In genomic region chr4:152009076-152010051, GRCm38 (mm10) we compare ENCODE assay signal across 8 mouse cellular contexts. TPM values are rescaled to one million over a fixed set of nuclear protein-coding genes. Genes with fewer than 3 reads are reported as not detected.
A peak's percentile ranks its signal among the peaks of the same experiment; 100 is the strongest.
DNase-seq lines count a peak whose midpoint lies in the region; ATAC-seq and TF ChIP-seq lines count a peak whose summit lies in the region.

No protein-coding gene starts in this region.

- DNase-seq in CH12.LX (ENCODE audit: extremely low read depth) = no peak
- peak; percentile 64 for DNase-seq in adrenal gland, postnatal 25 days
- DNase-seq in layer of hippocampus, postnatal 25 days (ENCODE audit: extremely low spot score in 1 of 2, low spot score in 1 of 2) = peak; percentile 49 to 65
- DNase-seq in lung, postnatal 0 days (ENCODE audit: low spot score) = peak; percentile 73
- DNase-seq in right cerebral cortex, adult 2 months (ENCODE audit: low spot score in 2 of 2) = peak; percentile 76 to 81
- peak; percentile 47 to 51 for DNase-seq in urinary bladder, postnatal 36 days (ENCODE audit: low spot score in 2 of 2)

- no peaks in the 10 kb centered on the region for H3K9me3 ChIP-seq in CH12.LX (replicated peaks; ENCODE audit: low read length)
- no peaks in the 10 kb centered on the region for H3K9me3 ChIP-seq in embryonic facial prominence, embryonic 15.5 days (replicated peaks)
- no peaks in the 10 kb centered on the region for H3K9me3 ChIP-seq in heart, embryonic 15.5 days (replicated peaks)
- no peaks in the 10 kb centered on the region for H3K9me3 ChIP-seq in lung, postnatal 0 days (ENCODE audit: low read length)

- peak; percentile 75 for ATAC-seq in embryonic facial prominence, embryonic 15.5 days (ENCODE audit: insufficient number of reproducible peaks, low FRiP score, low TSS enrichment, low read depth)
- ATAC-seq in heart, embryonic 15.5 days (replicated peaks; ENCODE audit: insufficient number of reproducible peaks, insufficient read depth, low FRiP score, low read depth) = peak; percentile 39
- peak; percentile 66 for ATAC-seq in lung, postnatal 0 days

- peak overlapping the region; percentile 86 for H3K4me2 ChIP-seq in CH12.LX (ENCODE audit: insufficient read depth, low read depth, poor library complexity, severe bottlenecking)
- H3K4me2 ChIP-seq in embryonic facial prominence, embryonic 15.5 days (replicated peaks) = peak overlapping the region; percentile 95
- peak overlapping the region; percentile 97 for H3K4me2 ChIP-seq in heart, embryonic 15.5 days
- H3K4me2 ChIP-seq in lung, postnatal 0 days (replicated peaks; ENCODE audit: low read depth, low read length) = peak overlapping the region; percentile 100

- under 1% methylated on average over 115 of the region's 115 CpGs for WGBS in embryonic facial prominence, embryonic 15.5 days
- WGBS in heart, embryonic 15.5 days = under 1% methylated on average over 115 of the region's 115 CpGs
- WGBS in lung, postnatal 0 days = 2% methylated on average over 106 of the region's 115 CpGs

- no peak for TF ChIP-seq POLR2A in CH12.LX (IDR thresholded peaks at IDR 0.05; ENCODE audit: low read depth, low read length)

- H3K36me3 ChIP-seq in CH12.LX (replicated peaks in 1 of 2; ENCODE audit: control insufficient read depth in 1 of 2, insufficient read depth in 1 of 2, low read length in 1 of 2) = peaks cover 13 to 29% of the 10 kb centered on the region in 2 experiments
- H3K36me3 ChIP-seq in embryonic facial prominence, embryonic 15.5 days = peaks cover 23% of the 10 kb centered on the region
- H3K36me3 ChIP-seq in heart, embryonic 15.5 days = peaks cover 10% of the 10 kb centered on the region
- peaks cover 7% of the 10 kb centered on the region for H3K36me3 ChIP-seq in lung, postnatal 0 days (ENCODE audit: insufficient read depth, low read length)

- peaks cover 18% of the 10 kb centered on the region for H3K27me3 ChIP-seq in CH12.LX (replicated peaks)
- no peaks in the 10 kb centered on the region for H3K27me3 ChIP-seq in embryonic facial prominence, embryonic 15.5 days
- no peaks in the 10 kb centered on the region for H3K27me3 ChIP-seq in heart, embryonic 15.5 days
- no peaks in the 10 kb centered on the region for H3K27me3 ChIP-seq in lung, postnatal 0 days (replicated peaks; ENCODE audit: insufficient read depth, low read length)

- in situ Hi-C loops in CH12.LX (cut with MboI; ENCODE audit: low pct_ligation_motif_present, low pct_unique_long_range_greater_than_20kb, low sequenced_read_pairs) = no loop called here

- H3K4me1 ChIP-seq in CH12.LX (ENCODE audit: control insufficient read depth in 1 of 2, insufficient read depth in 2 of 2) = peaks cover 12 to 36% of the 10 kb centered on the region in 2 experiments
- H3K4me1 ChIP-seq in embryonic facial prominence, embryonic 15.5 days = peaks cover 42% of the 10 kb centered on the region
- peaks cover 65% of the 10 kb centered on the region for H3K4me1 ChIP-seq in heart, embryonic 15.5 days (replicated peaks)
- H3K4me1 ChIP-seq in lung, postnatal 0 days (ENCODE audit: insufficient read depth, low read depth, low read length) = peaks cover 18% of the 10 kb centered on the region

- no peak for TF ChIP-seq EP300 in CH12.LX (IDR thresholded peaks at IDR 0.05; ENCODE audit: low read length)
- TF ChIP-seq EP300 in lung, postnatal 0 days (IDR thresholded peaks at IDR 0.05) = no peak

- dilution Hi-C loops in CH12.LX (cut with MboI; ENCODE audit: extremely low pct_ligation_motif_present, extremely low pct_unique_long_range_greater_than_20kb, low sequenced_read_pairs) = no loop called here

- H3K79me2 ChIP-seq in CH12.LX (replicated peaks; ENCODE audit: control insufficient read depth, extremely low read depth, insufficient read depth, poor library complexity, severe bottlenecking) = peaks cover 2% of the 10 kb centered on the region; the same call in 1 of the 2 replicates

- TF ChIP-seq RAD21 in CH12.LX (IDR thresholded peaks at IDR 0.05; ENCODE audit: low read depth, low read length) = no peak

- peak overlapping the region; percentile 47 for H3K9ac ChIP-seq in CH12.LX (ENCODE audit: insufficient read depth, low read depth)
- H3K9ac ChIP-seq in embryonic facial prominence, embryonic 15.5 days = peak overlapping the region; percentile 49
- peak overlapping the region; percentile 86 for H3K9ac ChIP-seq in heart, embryonic 15.5 days
- H3K9ac ChIP-seq in lung, postnatal 0 days (replicated peaks; ENCODE audit: low read depth) = peak overlapping the region; percentile 73

- H3K4me3 ChIP-seq in CH12.LX (replicated peaks in 1 of 3; ENCODE audit: low read depth in 2 of 3, low read length in 2 of 3, poor library complexity in 1 of 3) = peak overlapping the region; percentile 68 to 92 (median 86)
- peak overlapping the region; percentile 77 for H3K4me3 ChIP-seq in embryonic facial prominence, embryonic 15.5 days (replicated peaks)
- H3K4me3 ChIP-seq in heart, embryonic 15.5 days = peak overlapping the region; percentile 75
- H3K4me3 ChIP-seq in lung, postnatal 0 days (ENCODE audit: low read depth, low read length) = peak overlapping the region; percentile 74

- TF ChIP-seq CTCF in CH12.LX (conservative IDR thresholded peaks at IDR 0.05 in 1 of 2, IDR thresholded peaks at IDR 0.05 in 1 of 2; ENCODE audit: low read depth in 2 of 2, low read length in 2 of 2) = no peak
- TF ChIP-seq CTCF in lung, postnatal 0 days (IDR thresholded peaks at IDR 0.05) = no peak

- H3K27ac ChIP-seq in CH12.LX (ENCODE audit: insufficient read depth, low read depth) = peak overlapping the region; percentile 19; the same call in 1 of the 2 replicates
- H3K27ac ChIP-seq in embryonic facial prominence, embryonic 15.5 days (replicated peaks) = peak overlapping the region; percentile 96
- peak overlapping the region; percentile 96 for H3K27ac ChIP-seq in heart, embryonic 15.5 days
- peak overlapping the region; percentile 97 for H3K27ac ChIP-seq in lung, postnatal 0 days (ENCODE audit: low read length)

TF ChIP-seq in CH12.LX, 34 proteins besides CTCF, POLR2A, EP300 and RAD21 (continues in another document):
- TF ChIP-seq MAZ (IDR thresholded peaks at IDR 0.05; ENCODE audit: low read depth, low read length) (no peak), CHD2 (IDR thresholded peaks at IDR 0.05; ENCODE audit: low read length) (0 out of 2 replicates have a peak, but pooled peaks have one; percentile 20), NRF1 (IDR thresholded peaks at IDR 0.05; ENCODE audit: low read depth, low read length) (peak; percentile 78), IRF4 (IDR thresholded peaks at IDR 0.05; ENCODE audit: low read depth, low read length) (no peak), TCF12 (IDR thresholded peaks at IDR 0.05; ENCODE audit: low read depth, low read length) (no peak), BHLHE40 (IDR thresholded peaks at IDR 0.05; ENCODE audit: low read depth, low read length) (peak; percentile 10)

RNA-seq across cellular contexts. Expression of gene Klhl21, which starts 0.8 kb away (rescaled TPM):
- total RNA-seq in CH12.LX (2012; rRNA removed) = 7.1 and 9.5 TPM in 2 replicates
- 4.4 and 4.9 TPM in 2 replicates for total RNA-seq in CH12.LX (2014; rRNA removed)
- 9.1 and 9.4 TPM in 2 replicates for polyA plus RNA-seq in CH12.LX (2012; ENCODE audit: insufficient read length, low read depth)
- total RNA-seq in adrenal gland, postnatal 25 days (2021) = 24.8 and 28.5 TPM in 2 replicates
- 18.8 TPM in 2 replicates for polyA plus RNA-seq in embryonic facial prominence, embryonic 15.5 days (2015; fragmentation: Nextera tagmentation; extraction: Ambion mirVana)
- polyA plus RNA-seq in heart, embryonic 15.5 days (2015; fragmentation: Nextera tagmentation; extraction: Ambion mirVana) = 26.1 and 30.9 TPM in 2 replicates
- 10 to 100 TPM; 19.1 to 20.7 TPM for total RNA-seq in layer of hippocampus, postnatal 25 days (2021)
- 13.4 and 13.7 TPM in 2 replicates for polyA plus RNA-seq in lung, postnatal 0 days (2015; fragmentation: Nextera tagmentation; extraction: Ambion mirVana)

RNA-seq across cellular contexts. Expression of gene Phf13, which starts 13.3 kb away (rescaled TPM):
- total RNA-seq in CH12.LX (2012; rRNA removed) = 4.9 and 5.0 TPM in 2 replicates
- 1.9 and 2.1 TPM in 2 replicates for total RNA-seq in CH12.LX (2014; rRNA removed)
- 3.9 and 4.9 TPM in 2 replicates for polyA plus RNA-seq in CH12.LX (2012; ENCODE audit: insufficient read length, low read depth)
- total RNA-seq in adrenal gland, postnatal 25 days (2021) = 14.4 and 19.0 TPM in 2 replicates
- 34.6 and 35.1 TPM in 2 replicates for polyA plus RNA-seq in embryonic facial prominence, embryonic 15.5 days (2015; fragmentation: Nextera tagmentation; extraction: Ambion mirVana)
- polyA plus RNA-seq in heart, embryonic 15.5 days (2015; fragmentation: Nextera tagmentation; extraction: Ambion mirVana) = 15.2 and 20.7 TPM in 2 replicates
- total RNA-seq in layer of hippocampus, postnatal 25 days (2021) = 10 to 100 TPM; 11.7 to 12.5 TPM
- 18.0 TPM in 2 replicates for polyA plus RNA-seq in lung, postnatal 0 days (2015; fragmentation: Nextera tagmentation; extraction: Ambion mirVana)

RNA-seq across cellular contexts. Expression of gene Zbtb48, which starts 18.1 kb away (rescaled TPM):
- total RNA-seq in CH12.LX (2012; rRNA removed) (7.4 and 10.5 TPM in 2 replicates), CH12.LX (2014; rRNA removed) (8.6 and 10.5 TPM in 2 replicates)
- 13.6 and 14.0 TPM in 2 replicates for polyA plus RNA-seq in CH12.LX (2012; ENCODE audit: insufficient read length, low read depth)
- total RNA-seq in adrenal gland, postnatal 25 days (2021) = 11.0 and 11.6 TPM in 2 replicates
- polyA plus RNA-seq in embryonic facial prominence, embryonic 15.5 days (2015; fragmentation: Nextera tagmentation; extraction: Ambion mirVana) = 20.6 TPM in 2 replicates
- 10.6 and 14.1 TPM in 2 replicates for polyA plus RNA-seq in heart, embryonic 15.5 days (2015; fragmentation: Nextera tagmentation; extraction: Ambion mirVana)
- total RNA-seq in layer of hippocampus, postnatal 25 days (2021) = 10 to 100 TPM; 11.0 to 15.8 TPM
- 13.2 and 13.7 TPM in 2 replicates for polyA plus RNA-seq in lung, postnatal 0 days (2015; fragmentation: Nextera tagmentation; extraction: Ambion mirVana)

RNA-seq across cellular contexts. Expression of gene Thap3, which starts 20.6 kb away (rescaled TPM):
- 20.0 and 27.6 TPM in 2 replicates for total RNA-seq in CH12.LX (2012; rRNA removed)
- 10.1 and 12.8 TPM in 2 replicates for total RNA-seq in CH12.LX (2014; rRNA removed)
- 11.0 and 11.7 TPM in 2 replicates for polyA plus RNA-seq in CH12.LX (2012; ENCODE audit: insufficient read length, low read depth)
- 24.3 and 32.8 TPM in 2 replicates for total RNA-seq in adrenal gland, postnatal 25 days (2021)
- 53.8 and 60.4 TPM in 2 replicates for polyA plus RNA-seq in embryonic facial prominence, embryonic 15.5 days (2015; fragmentation: Nextera tagmentation; extraction: Ambion mirVana)
- polyA plus RNA-seq in heart, embryonic 15.5 days (2015; fragmentation: Nextera tagmentation; extraction: Ambion mirVana) = 26.3 and 34.4 TPM in 2 replicates
- total RNA-seq in layer of hippocampus, postnatal 25 days (2021) = 10 to 100 TPM; 24.3 to 25.5 TPM
- polyA plus RNA-seq in lung, postnatal 0 days (2015; fragmentation: Nextera tagmentation; extraction: Ambion mirVana) = 31.0 and 33.3 TPM in 2 replicates

RNA-seq across cellular contexts. Expression of gene Tas1r1, which starts 29.0 kb away (rescaled TPM):
- total RNA-seq in CH12.LX (2012; rRNA removed) = 0.13 and 0.21 TPM in 2 replicates
- not detected in 2 replicates for total RNA-seq in CH12.LX (2014; rRNA removed)
- not detected in 2 replicates for polyA plus RNA-seq in CH12.LX (2012; ENCODE audit: insufficient read length, low read depth)
- 0.09 TPM in 1 of 2 replicates, not detected in the other for total RNA-seq in adrenal gland, postnatal 25 days (2021)
- polyA plus RNA-seq in embryonic facial prominence, embryonic 15.5 days (2015; fragmentation: Nextera tagmentation; extraction: Ambion mirVana) = 1.2 TPM in 2 replicates
- 0.25 and 0.46 TPM in 2 replicates for polyA plus RNA-seq in heart, embryonic 15.5 days (2015; fragmentation: Nextera tagmentation; extraction: Ambion mirVana)
- total RNA-seq in layer of hippocampus, postnatal 25 days (2021) = under 1 TPM; 0.49 to 0.54 TPM
- polyA plus RNA-seq in lung, postnatal 0 days (2015; fragmentation: Nextera tagmentation; extraction: Ambion mirVana) = 0.21 and 0.35 TPM in 2 replicates

Comparison
In these comparisons a context has a peak if more than half of its experiments do, and no peak if none do; other contexts are left out.
1. H3K27ac ChIP-seq: peak in every context shown above with its lines; median percentile 97 in lung, postnatal 0 days; 96 in embryonic facial prominence, embryonic 15.5 days; 96 in heart, embryonic 15.5 days; 19 in CH12.LX.